Mouse (Mus musculus): ENCODE results near the gene Pcmtd2.

DNA sequence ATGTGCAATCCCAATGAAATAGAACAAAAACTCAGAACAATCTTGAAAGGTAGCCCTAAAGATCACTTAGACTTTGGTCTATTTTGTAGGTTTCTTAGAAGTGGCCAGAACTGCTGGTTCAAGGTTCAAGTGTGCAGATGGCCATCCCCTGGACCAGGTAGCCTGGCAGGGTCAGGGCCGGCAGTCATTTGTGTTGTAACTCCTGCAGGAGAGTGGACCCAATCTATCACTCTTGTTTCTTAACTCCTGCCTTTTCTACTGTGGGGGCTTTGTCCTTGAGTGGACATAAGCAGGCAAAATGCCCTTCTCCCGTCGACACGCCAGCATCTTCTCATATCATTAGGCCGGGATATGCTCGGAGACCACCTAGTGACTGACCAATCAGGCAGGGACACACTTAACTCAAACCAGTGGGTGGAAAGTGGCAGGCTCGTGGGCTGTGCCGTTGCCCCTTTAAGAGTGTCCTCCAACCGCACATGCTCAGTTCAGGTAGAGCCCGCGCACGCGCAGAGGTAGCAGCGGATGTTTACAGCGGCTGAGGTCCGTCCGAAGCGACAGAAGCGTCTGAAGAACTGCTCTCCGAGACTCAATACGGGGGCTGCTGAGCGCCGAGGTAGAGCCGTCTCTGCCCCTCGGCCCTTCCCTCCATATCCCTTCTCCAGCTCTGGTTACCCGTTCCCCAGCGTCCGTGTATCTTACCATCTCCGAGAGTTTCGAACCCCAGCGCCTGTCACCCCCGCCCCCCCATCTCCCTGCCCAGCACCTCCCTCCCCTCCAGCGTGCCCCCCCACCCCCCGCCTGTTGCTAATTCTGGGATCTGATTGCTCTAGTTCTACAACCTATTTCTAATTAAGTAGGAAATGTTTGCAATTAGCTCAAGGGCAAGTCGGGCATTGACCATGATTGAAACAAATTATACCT, at the start of gene Pcmtd2:
- TF ChIP-seq CTCF (IDR thresholded peaks at IDR 0.05; ENCODE audit: low read depth, low read length) (no peak), POLR2A (IDR thresholded peaks at IDR 0.05; ENCODE audit: borderline replicate concordance, low read depth, low read length) (no peak)
